Mouse (Mus musculus): ENCODE data around the gene Klk5.

DNA sequence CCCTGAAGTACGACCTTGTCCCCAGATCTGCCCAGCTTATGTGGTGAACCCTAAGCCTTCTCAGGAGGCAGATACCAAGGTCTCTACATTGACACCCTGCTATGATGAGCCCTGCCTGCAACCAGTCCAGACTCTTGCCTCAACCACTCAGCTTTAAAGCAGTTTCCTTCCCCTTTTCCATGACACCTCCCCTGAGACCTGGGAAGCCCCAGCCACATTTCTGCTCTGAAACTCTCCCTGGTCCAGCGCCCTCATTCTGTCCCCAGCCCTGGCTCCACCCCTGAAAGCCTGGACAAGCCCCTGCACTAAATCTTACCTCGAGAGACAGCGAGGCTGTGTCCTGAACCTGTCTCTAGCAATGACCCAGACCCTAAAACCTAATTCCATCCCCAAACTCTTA, 41.0 kb downstream of the Klk5 start:
- TF ChIP-seq CTCF (IDR thresholded peaks at IDR 0.05; ENCODE audit: low read depth) (no peak), EP300 (IDR thresholded peaks at IDR 0.05; ENCODE audit: low read depth) (no peak)
